Mouse (Mus musculus) stomach, embryonic 15.5 days (tissue): ENCODE measurements at regions not wholly inside any gene's neighbourhood (a gene's known extent, or its start where the extent isn't known, plus 50 kb on each side); places are given as distances from the start of the nearest gene placed in this dataset.

Experiments used
- ATAC-seq: fragments of 200-750 bp; cut with Nextera tagmentation; 2 replicates; pipeline ENCODE4 v1.8.0; 2017; ENCODE audit warnings: low read depth, moderate number of reproducible peaks, moderate TSS enrichment; ENCODE audit not compliant: insufficient read depth, low FRiP score
- H3K27ac ChIP-seq: fragments of 300-500 bp; sonication (generic); 2 replicates; pipeline ENCODE4 v1.5.1; 2015; ENCODE audit warnings: mild to moderate bottlenecking, inconsistent platforms
- H3K27me3 ChIP-seq: fragments of 300-500 bp; sonication (generic); replicated peaks from 2 replicates; pipeline ENCODE4 v1.6.1; 2015; ENCODE audit warnings: inconsistent platforms
- H3K36me3 ChIP-seq: fragments of 300-500 bp; sonication (generic); 2 replicates; pipeline ENCODE4 v1.6.1; 2015; ENCODE audit warnings: inconsistent platforms
- H3K4me1 ChIP-seq: fragments of 300-500 bp; sonication (generic); 2 replicates; pipeline ENCODE4 v1.6.1; 2015; ENCODE audit warnings: inconsistent platforms
- H3K4me2 ChIP-seq: fragments of 300-500 bp; sonication (generic); 2 replicates; pipeline ENCODE4 v1.6.1; 2015; ENCODE audit warnings: mild to moderate bottlenecking, inconsistent platforms
- H3K4me3 ChIP-seq: fragments of 300-500 bp; sonication (generic); replicated peaks from 2 replicates; pipeline ENCODE4 v1.5.1; 2015; ENCODE audit warnings: inconsistent platforms
- H3K9ac ChIP-seq: fragments of 300-500 bp; sonication (generic); 2 replicates; pipeline ENCODE4 v1.6.1; 2015; ENCODE audit warnings: inconsistent platforms
- H3K9me3 ChIP-seq: fragments of 300-500 bp; sonication (generic); 2 replicates; pipeline ENCODE4 v1.6.1; 2016; ENCODE audit warnings: inconsistent platforms
- WGBS: fragments of 180-500 bp; shearing (Covaris S2); methylation state at CpG from one replicate; pipeline ENCODE4 v1.1.7; 2015; 5-methylcytosine and 5-hydroxymethylcytosine counted together

GRCm38 (mm10) chr6:89249303-89249702, 113.1 kb downstream of the Plxna1 start:
- ATAC-seq, result no peak
- WGBS, result 77% methylated on average over 8 of the region's 8 CpGs
- no peak overlapping the region for H3K9ac ChIP-seq
- no peaks in the 10 kb centered on the region for H3K4me1 ChIP-seq
- H3K27me3 ChIP-seq, result 0 out of 2 replicates have a peak, but pooled peaks cover 4% of the 10 kb centered on the region
- no peaks in the 10 kb centered on the region for H3K36me3 ChIP-seq
- H3K9me3 ChIP-seq, result no peaks in the 10 kb centered on the region
- no peak overlapping the region for H3K27ac ChIP-seq
- H3K4me2 ChIP-seq, result no peak overlapping the region
- H3K4me3 ChIP-seq, result no peak overlapping the region

- H3K36me3 ChIP-seq, result no peaks in the 10 kb centered on the region
- no peak overlapping the region for H3K4me3 ChIP-seq
- H3K9ac ChIP-seq, result no peak overlapping the region
- H3K4me1 ChIP-seq, result no peaks in the 10 kb centered on the region
- no peaks in the 10 kb centered on the region for H3K27me3 ChIP-seq
- H3K27ac ChIP-seq, result no peak overlapping the region
- ATAC-seq, result no peak
- no peak overlapping the region for H3K4me2 ChIP-seq
- WGBS, result 82% methylated on average over 4 of the region's 4 CpGs
- H3K9me3 ChIP-seq, result no peaks in the 10 kb centered on the region
Measured at GRCm38 (mm10) chr6:89251641-89252040, 110.8 kb downstream of the Plxna1 start.

GRCm38 (mm10) chr6:89256022-89256421, 106.4 kb downstream of the Plxna1 start:
- no peak overlapping the region for H3K27ac ChIP-seq
- H3K27me3 ChIP-seq, result no peaks in the 10 kb centered on the region
- 37% methylated on average over 4 of the region's 4 CpGs for WGBS
- H3K36me3 ChIP-seq, result no peaks in the 10 kb centered on the region
- H3K4me3 ChIP-seq, result no peak overlapping the region
- no peak overlapping the region for H3K9ac ChIP-seq
- H3K9me3 ChIP-seq, result no peaks in the 10 kb centered on the region
- H3K4me2 ChIP-seq, result no peak overlapping the region
- ATAC-seq, result no peak
- no peaks in the 10 kb centered on the region for H3K4me1 ChIP-seq

- Histone ChIP-seq H3K4me3 (no peak overlapping the region), H3K27me3 (no peaks in the 10 kb centered on the region), H3K4me1 (no peaks in the 10 kb centered on the region), H3K9me3 (no peaks in the 10 kb centered on the region), H3K36me3 (no peaks in the 10 kb centered on the region), H3K27ac (no peak overlapping the region), H3K4me2 (no peak overlapping the region), H3K9ac (no peak overlapping the region)
- 62% methylated on average over 8 of the region's 8 CpGs for WGBS
- no peak for ATAC-seq
Measured at GRCm38 (mm10) chr6:89256630-89257292, 105.7 kb downstream of the Plxna1 start.

GRCm38 (mm10) chr6:89257416-89257815, 105.0 kb downstream of the Plxna1 start:
- Histone ChIP-seq H3K4me3 (no peak overlapping the region), H3K4me2 (no peak overlapping the region), H3K27ac (no peak overlapping the region), H3K9me3 (no peaks in the 10 kb centered on the region), H3K4me1 (no peaks in the 10 kb centered on the region), H3K27me3 (no peaks in the 10 kb centered on the region), H3K9ac (no peak overlapping the region), H3K36me3 (no peaks in the 10 kb centered on the region)
- no peak for ATAC-seq
- WGBS, result 82% methylated on average over 6 of the region's 6 CpGs

- no peak for ATAC-seq
- no peak overlapping the region for H3K4me2 ChIP-seq
- H3K9ac ChIP-seq, result no peak overlapping the region
- H3K36me3 ChIP-seq, result no peaks in the 10 kb centered on the region
- H3K27ac ChIP-seq, result no peak overlapping the region
- no peaks in the 10 kb centered on the region for H3K4me1 ChIP-seq
- no peak overlapping the region for H3K4me3 ChIP-seq
- no peaks in the 10 kb centered on the region for H3K9me3 ChIP-seq
- 69% methylated on average over 4 of the region's 4 CpGs for WGBS
- H3K27me3 ChIP-seq, result no peaks in the 10 kb centered on the region
Measured at GRCm38 (mm10) chr6:89258140-89258539, 104.3 kb downstream of the Plxna1 start.

GRCm38 (mm10) chr6:89259406-89259994, 102.9 kb downstream of the Plxna1 start:
- WGBS, result 65% methylated on average over 11 of the region's 11 CpGs
- H3K9ac ChIP-seq, result no peak overlapping the region
- no peaks in the 10 kb centered on the region for H3K27me3 ChIP-seq
- no peak for ATAC-seq
- no peaks in the 10 kb centered on the region for H3K4me1 ChIP-seq
- no peak overlapping the region for H3K4me2 ChIP-seq
- no peaks in the 10 kb centered on the region for H3K9me3 ChIP-seq
- no peak overlapping the region for H3K27ac ChIP-seq
- no peak overlapping the region for H3K4me3 ChIP-seq
- H3K36me3 ChIP-seq, result no peaks in the 10 kb centered on the region

GRCm38 (mm10) chr6:89262958-89263357, 99.5 kb downstream of the Plxna1 start:
- 74% methylated on average over 4 of the region's 4 CpGs for WGBS
- ATAC-seq, result no peak
- no peak overlapping the region for H3K9ac ChIP-seq
- H3K4me2 ChIP-seq, result no peak overlapping the region
- H3K9me3 ChIP-seq, result no peaks in the 10 kb centered on the region
- H3K36me3 ChIP-seq, result no peaks in the 10 kb centered on the region
- no peaks in the 10 kb centered on the region for H3K4me1 ChIP-seq
- no peak overlapping the region for H3K27ac ChIP-seq
- no peak overlapping the region for H3K4me3 ChIP-seq
- no peaks in the 10 kb centered on the region for H3K27me3 ChIP-seq

- Histone ChIP-seq H3K27ac (no peak overlapping the region), H3K36me3 (no peaks in the 10 kb centered on the region), H3K4me3 (no peak overlapping the region), H3K9me3 (no peaks in the 10 kb centered on the region), H3K9ac (no peak overlapping the region), H3K4me1 (no peaks in the 10 kb centered on the region), H3K27me3 (no peaks in the 10 kb centered on the region), H3K4me2 (no peak overlapping the region)
- 71% methylated on average over 3 of the region's 3 CpGs for WGBS
- no peak for ATAC-seq
Measured at GRCm38 (mm10) chr6:89265296-89265695, 97.1 kb downstream of the Plxna1 start.
